Mouse (Mus musculus) adrenal gland, postnatal 14 days (tissue): Measurements from ENCODE around the gene Etv6. TPM values are rescaled to one million over a fixed set of nuclear protein-coding genes. Genes with fewer than 3 reads are reported as not detected.

ENCODE experiments used
- DNase-seq: peaks from one replicate; pipeline ENCODE4 v3.0.0; 2021; ENCODE audit warnings: mixed read lengths
- total RNA-seq: library from RNA; stranded (reverse); gene quantifications from 2 replicates; pipeline ENCODE4 v1.2.3, GENCODE M21; 2021

The Etv6 gene
- total RNA-seq, 1 experiment from 2014 or later = 35.7 TPM

- no peak for DNase-seq
These were observed 39.5 kb downstream of the Etv6 start for GRCm38 (mm10) chr6:134075031-134075430.

DNA sequence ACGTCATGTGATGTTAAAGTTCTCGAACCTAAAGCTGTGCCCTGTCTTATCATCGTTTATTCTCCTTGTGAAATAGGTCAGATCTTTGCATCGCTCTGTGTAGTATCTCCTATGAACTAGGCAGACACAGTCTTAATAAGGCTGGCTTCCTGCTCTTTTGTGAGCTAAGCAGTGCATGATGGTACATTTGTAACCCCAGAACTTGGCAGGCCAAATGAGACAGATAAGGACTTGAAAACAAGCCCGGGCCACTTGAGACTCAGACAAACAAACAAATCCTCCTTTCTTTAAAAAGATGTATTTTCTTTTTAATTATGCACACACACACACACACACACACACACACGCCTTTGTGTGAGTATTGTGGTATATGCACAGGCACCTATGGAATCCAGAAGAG, 42.5 kb downstream of the Etv6 start:
- DNase-seq = no peak

DNA sequence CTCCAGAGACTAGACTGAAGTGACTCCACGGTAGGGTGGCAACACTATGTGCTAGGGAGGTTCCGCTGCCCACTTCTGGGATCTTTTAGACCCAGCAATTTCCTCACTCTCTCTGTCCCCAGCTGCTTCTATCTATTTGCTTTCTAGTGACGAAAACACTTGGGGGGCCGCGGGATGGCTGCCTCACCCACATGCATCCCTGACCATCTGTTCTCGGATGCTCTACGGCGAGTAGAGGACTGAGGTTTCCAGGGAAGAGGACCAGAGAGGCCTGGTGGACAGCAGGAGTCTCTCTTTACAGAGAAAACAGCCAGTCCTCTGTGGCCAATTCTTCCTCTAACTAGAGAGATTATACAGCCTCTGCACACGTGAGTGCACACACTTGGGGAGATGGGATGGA, 43.6 kb downstream of the Etv6 start:
- DNase-seq = no peak

DNA sequence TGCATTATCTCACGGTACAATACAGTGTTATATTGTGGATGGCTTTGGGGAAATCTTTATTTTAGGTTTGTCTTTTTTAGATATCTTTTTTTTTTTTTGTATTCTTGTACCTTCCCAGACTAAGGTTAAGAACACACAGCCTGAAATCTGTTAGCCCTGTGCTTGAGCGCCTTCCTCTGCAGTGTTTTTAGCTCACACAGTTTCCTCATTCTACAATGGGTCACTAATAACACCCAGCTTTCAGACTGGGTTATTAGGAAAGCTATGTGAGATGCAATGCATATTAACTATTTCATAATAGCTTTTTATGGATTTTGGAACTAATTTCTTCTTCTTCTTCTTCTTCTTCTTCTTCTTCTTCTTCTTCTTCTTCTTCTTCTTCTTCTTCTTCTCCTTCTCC, 44.1 kb downstream of the Etv6 start:
- DNase-seq = no peak

GRCm38 (mm10) chr6:134080946-134081345, 45.4 kb downstream of the Etv6 start:
- peak; percentile 36 for DNase-seq

DNA sequence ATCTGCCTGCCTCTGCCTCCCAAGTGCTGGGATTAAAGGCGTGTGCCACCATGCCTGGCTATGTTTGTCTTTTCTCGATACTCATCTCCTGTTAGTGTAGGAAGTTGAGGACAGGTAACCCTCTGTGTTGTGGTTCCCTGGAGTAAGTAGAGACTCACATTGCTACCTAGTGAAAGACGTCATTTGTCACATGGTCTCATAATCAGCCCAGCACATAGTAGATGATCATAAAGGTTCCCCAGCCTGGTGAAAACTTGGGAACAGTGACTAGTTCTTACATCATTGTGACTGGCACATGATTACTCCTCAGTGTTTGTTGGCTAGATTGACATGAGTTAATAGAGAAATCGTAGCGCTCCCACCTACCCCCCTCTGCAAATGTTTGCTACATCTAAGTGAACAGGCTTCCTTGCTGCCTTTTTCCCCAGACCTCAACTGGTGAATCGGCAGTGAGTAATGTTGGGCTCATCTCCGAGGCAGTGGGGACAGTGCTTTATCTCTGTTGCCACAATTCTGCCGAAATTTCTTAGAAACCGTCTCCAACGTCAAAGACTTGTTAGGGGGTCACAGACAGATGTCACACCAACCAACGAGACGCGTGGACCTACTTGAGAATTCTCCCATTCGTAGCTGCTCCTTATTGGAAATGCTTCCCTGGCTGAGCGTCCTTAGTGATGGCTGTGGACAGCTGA, 46.9 kb downstream of the Etv6 start:
- peak; percentile 37 for DNase-seq

GRCm38 (mm10) chr6:134083428-134083827, 47.9 kb downstream of the Etv6 start:
- no peak for DNase-seq

DNA sequence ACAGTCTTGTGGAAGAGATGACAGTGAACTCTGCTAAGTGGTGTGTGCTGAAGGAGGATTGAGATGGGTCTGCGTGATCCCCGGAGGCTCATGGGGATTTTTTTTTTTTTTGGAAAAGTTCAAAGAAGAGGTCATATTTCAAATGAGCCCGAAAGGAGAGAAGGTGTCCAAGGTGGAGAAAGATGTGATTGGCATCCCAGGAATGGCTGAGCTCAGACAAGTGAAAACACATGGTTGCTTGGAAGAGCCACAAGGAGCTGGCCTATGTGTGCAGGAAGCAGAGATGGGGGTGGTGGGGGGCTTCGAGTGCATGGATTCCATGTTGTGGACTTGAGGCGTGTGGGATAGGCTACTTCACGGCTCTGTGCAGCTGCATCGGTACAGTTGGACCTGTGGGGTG, 50.9 kb downstream of the Etv6 start:
- no peak for DNase-seq

DNA sequence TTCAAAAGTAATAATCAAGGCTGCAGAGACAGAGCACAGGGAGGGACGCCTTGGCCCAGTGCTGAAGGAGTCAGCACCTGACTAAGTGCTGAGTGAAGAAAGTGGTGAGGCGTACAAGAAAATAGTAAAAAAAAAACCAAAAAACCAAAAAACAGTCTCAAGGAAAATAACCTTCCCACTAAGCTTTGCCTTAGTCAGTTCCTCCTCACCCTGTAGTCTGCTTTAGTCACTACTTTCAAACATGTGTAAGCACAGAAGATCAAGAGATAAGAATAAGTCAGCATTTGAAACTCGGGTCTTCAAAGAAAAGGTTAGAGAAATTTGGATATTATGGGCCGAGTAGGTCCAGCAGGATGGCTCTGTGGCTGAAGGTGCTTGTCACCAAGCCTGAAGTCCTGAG, 52.2 kb downstream of the Etv6 start:
- DNase-seq = no peak

DNA sequence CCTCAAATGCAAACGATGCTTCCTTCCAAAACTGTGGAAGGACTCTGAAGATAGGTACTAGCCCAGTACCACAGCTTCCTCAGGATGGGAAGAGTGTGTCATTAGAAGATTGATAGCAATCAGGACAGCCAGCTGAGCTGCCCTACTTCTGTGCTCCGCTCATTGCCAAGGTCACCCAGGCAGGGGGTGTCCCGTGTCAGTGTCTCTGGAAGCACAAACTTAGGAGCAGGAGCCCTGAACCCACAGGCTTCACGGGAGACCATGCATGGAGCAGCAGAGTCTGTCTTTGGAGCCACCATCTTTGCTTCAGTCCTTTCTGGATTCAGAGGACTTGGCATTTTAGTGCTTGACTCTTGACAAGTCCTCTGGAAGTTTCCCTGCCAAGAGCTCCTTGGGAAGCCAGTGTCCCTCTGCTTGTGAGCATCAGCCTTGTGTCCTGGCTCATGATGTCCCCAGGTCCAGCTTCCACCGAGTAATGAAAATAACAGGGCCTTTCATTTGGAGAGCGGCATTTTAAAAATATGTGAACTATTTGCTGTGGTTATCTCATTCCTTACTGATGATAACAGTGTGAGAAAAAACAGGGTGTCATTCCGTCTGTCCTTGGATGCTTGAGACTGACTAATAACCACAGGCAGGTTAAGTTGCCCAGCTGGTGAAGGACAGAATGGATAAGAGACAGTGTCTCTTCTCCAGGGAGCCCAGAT, 54.3 kb downstream of the Etv6 start:
- DNase-seq = peak; percentile 67

GRCm38 (mm10) chr6:134090378-134090692, 54.8 kb downstream of the Etv6 start:
- no peak for DNase-seq

GRCm38 (mm10) chr6:134090875-134091274, 55.4 kb downstream of the Etv6 start:
- no peak for DNase-seq

DNA sequence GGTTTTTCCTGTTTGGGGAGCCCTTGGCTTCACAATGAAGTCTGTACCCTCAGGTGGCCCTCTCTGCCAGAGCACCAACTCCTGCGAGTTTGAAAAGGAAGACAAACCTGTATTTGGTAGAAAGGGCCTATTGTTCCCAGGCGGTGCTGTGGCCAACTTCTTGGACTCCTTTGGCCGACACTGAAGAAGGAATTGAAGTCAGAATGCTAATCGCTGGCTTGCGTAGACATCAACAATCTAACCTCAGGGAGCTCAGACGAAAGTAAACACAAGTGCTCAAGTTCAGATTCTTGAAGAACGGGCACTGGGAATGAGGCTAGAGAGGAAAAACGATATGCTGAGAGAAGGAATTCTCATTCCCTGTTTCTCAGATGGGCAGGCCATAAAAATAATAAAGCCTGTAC, 55.9 kb downstream of the Etv6 start:
- no peak for DNase-seq

DNA sequence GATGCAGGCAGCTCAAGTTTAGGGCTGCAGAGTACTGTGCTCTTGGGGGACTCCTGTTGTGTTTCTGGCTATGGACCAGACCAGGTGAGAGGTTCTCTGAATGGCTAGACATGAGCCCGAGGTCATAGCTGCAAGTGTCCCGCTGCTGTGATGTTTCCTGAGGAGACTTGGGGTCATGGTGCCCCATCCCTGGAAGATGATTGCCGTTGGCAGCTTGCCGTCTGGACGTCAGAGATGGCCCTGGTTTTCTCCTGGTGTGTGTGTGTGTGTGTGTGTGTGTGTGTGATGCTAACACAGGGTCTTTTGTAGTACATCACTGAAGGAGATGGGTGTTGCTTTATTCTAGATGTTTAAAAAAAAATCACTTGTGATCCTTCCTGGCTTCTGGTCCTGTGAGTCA, 58.6 kb downstream of the Etv6 start:
- DNase-seq = peak; percentile 37

GRCm38 (mm10) chr6:134094620-134095019, 59.1 kb downstream of the Etv6 start:
- no peak for DNase-seq

GRCm38 (mm10) chr6:134095582-134095981, 60.1 kb downstream of the Etv6 start:
- DNase-seq = no peak

DNA sequence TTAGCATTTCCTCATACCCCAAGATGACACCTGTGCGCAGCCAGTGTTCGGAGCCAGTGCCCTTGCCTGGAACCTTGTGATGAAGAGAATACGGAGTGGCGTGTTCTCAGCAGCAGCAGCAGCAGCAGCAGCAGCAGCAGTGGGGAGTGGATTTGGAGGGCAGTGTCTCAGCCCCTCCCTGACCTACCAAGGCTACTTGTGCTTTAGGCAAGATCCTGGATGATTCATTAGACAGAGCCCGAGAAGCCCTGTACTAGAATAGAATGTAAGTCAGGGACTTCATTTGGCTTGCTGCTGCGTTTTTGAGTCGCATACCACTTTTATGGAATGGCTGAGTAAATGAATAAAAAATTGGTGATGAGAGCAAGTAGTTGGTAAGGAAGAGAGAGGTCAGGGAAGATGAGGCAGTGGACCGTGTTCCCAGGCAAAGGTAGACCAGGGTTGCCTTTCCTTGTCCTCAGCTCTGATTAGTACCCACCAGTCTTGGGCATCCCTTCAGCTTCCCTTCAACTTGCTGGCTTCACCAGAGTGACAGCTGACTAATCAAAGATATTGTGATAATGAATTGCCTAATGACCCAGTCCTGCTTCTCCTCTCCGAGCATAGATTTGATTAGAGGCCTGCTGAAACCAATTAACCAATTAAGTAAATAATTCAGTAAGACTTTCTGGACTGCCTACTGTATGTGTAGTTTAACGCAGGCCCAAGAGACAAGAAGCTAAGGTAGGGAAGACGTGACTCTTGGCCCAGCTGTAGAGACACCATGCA, 64.7 kb downstream of the Etv6 start:
- DNase-seq = peak; percentile 63

- DNase-seq = no peak
These were observed 66.9 kb downstream of the Etv6 start for GRCm38 (mm10) chr6:134102396-134102795.

DNA sequence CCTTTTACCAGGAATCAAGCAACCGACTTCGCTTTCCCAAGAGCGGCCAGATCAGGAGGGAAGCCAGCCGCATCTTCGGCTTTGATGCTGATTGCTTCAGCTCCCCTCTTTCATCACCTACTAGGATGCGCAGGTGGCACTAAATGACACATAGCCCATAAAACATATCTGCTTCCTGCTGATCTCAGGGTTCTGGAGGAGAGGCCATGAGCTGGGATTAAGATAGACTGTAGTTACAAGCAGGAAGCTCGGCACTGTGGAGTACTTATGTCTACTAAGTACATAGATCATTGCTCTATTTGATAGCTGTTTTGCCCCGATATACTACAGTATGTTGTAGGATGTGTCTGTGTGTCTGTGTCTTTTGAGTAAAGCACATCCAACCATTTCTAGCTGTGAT, 68.0 kb downstream of the Etv6 start:
- no peak for DNase-seq

DNA sequence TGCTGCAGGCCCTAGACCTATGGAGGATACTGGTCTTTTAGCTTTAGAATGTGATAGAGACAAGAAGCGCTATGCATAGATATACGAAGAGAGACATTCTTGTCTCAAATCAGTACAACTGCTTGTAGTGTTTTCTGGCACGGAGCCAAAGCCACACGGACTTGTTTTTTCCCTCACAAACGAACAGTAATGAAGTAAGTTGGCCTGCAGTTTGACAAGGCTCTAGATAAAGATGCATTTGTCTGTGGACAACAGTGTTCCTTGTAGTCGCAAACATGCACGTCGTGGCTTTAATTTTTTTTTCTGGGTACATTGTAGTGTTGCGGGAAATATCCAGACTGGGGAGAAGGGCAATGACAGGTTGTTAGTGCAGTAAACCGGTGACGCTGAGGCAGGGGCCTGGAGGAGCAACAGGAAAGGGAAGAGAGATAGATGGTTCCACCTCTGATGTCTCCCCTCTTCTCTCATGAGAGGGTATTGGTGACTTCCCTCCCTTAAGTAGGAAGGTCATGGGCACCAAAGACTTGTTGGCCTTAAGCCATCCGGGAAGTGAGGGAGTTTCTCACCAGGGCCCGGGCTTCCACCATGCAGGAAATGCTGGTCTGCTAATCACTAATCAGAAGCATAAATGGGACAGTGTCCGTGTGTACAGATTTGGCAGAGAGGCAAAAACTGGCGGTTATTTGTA, 70.2 kb downstream of the Etv6 start:
- peak; percentile 66 for DNase-seq

GRCm38 (mm10) chr6:134107696-134108095, 72.2 kb downstream of the Etv6 start:
- no peak for DNase-seq

DNA sequence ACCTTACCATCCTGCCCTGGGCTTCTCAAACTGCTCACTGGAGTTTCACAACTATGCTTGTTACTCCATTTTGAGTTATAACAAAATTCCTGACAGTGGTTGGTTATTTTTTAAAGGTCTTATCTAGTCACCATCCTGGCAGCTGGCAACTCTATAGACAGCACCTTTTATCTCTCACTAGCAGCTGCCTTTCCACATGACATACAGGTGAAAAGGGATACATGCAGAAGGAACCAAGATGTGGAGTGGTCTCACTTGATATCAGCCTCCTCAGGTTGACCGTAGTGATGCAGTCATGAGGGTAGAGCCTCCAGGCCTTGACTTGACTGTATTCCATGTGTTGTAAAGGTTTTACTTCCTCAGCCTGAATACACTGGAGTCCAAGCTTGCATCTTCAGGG, 74.2 kb downstream of the Etv6 start:
- no peak for DNase-seq

- DNase-seq = no peak
These were observed 74.7 kb downstream of the Etv6 start for GRCm38 (mm10) chr6:134110206-134110605.
